Mouse (Mus musculus) mesoderm, embryonic 11.5 days (tissue): ENCODE data around the gene Snn.
"Not testable (repeated sequence)": the region's sequence is repeated elsewhere in the genome, so short reads cannot be mapped to it uniquely, and the experiment has no call there.

Experiments
- DNase-seq: peaks from one replicate; pipeline ENCODE4 v3.0.0-alpha.2; 2012; ENCODE audit warnings: low read depth, low spot score

Snn gene

DNA sequence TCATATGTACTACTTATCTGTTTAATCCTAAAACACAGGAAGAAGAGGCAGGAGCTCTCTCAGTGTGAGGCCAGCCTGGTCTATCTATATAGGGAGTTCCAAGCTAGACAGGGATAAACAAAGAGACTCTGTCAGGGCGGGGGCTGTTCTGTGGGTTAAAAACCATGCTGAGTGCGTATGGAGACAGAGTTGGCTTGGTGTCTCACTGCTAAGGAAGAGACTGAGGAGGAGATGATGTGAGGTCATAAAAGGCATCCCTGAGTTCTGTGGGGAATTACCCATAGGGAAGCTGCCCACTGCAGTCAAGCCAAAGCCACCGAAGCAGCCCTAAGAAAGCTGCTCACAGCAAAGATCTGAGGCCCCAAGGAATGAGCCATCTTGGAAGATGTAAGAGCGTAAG is at the start of gene Snn:
Gene Snn, plus strand, starts transcription at position 301 of the 400 bp plus-strand sequence.
- no peak for DNase-seq

GRCm38 (mm10) chr16:11011206-11011605 is 49.5 kb upstream of the Snn start:
- DNase-seq = no peak

- DNase-seq = no peak
Measured at GRCm38 (mm10) chr16:11011939-11012338, 48.8 kb upstream of the Snn start.

GRCm38 (mm10) chr16:11012571-11013463 is 47.9 kb upstream of the Snn start:
- DNase-seq = peak; percentile 48

DNA sequence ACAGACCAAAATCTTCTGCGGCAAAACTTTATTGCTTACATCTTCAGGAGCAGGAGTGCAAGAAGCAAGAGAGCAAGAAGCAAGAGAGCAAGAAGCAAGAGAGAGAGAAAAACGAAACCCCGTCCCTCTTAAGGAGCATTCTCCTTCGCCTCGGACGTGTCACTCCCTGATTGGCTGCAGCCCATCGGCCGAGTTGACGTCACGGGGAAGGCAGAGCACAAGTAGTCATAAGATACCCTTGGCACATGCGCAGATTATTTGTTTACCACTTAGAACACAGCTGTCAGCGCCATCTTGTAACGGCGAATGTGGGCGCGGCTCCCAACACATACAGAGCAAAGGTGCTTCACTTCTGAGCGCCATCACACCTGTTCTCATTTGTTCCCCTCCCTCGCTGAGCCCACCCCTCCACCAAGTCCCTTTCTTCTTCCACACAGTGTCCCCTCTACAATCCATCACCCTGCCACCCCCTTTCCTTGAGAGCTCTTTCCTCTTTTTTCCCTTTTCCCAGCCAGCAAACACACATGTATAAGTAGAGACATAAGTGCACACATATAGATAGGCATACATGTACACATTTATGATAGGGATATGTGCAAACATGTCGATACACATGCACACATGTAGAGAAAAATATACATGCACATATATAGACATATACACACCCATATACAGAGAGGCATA is 47.1 kb upstream of the Snn start:
- not testable (repeated sequence) for DNase-seq

DNA sequence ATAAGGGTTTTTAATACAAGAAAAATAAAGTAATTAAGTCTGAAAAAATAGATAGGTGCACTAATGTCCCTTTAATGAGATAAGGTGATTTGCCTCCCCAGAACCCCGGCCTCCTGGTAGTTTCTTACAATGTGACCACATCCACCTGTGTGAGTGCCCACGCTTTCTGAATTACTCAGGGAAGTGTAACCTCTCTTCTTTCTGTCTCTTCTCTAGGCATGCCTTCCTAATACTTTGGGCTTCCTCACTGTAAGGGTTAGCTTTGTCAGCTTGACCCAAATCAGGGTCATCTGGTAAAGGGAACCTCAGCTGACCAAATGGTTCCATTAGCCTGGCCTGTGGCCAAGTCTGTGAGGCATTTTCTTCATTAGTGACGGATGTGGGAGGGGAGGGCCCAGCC is 46.3 kb upstream of the Snn start:
- no peak for DNase-seq

- no peak for DNase-seq
Measured at GRCm38 (mm10) chr16:11016353-11016752, 44.4 kb upstream of the Snn start.

GRCm38 (mm10) chr16:11017807-11018595 is 42.7 kb upstream of the Snn start:
- no peak for DNase-seq

GRCm38 (mm10) chr16:11021403-11022112 is 39.2 kb upstream of the Snn start:
- DNase-seq = peak; percentile 55

GRCm38 (mm10) chr16:11022113-11022489 is 38.6 kb upstream of the Snn start:
- DNase-seq = no peak

- DNase-seq = no peak
Measured at GRCm38 (mm10) chr16:11023618-11024017, 37.1 kb upstream of the Snn start.

GRCm38 (mm10) chr16:11024841-11025240 is 35.9 kb upstream of the Snn start:
- no peak for DNase-seq

DNA sequence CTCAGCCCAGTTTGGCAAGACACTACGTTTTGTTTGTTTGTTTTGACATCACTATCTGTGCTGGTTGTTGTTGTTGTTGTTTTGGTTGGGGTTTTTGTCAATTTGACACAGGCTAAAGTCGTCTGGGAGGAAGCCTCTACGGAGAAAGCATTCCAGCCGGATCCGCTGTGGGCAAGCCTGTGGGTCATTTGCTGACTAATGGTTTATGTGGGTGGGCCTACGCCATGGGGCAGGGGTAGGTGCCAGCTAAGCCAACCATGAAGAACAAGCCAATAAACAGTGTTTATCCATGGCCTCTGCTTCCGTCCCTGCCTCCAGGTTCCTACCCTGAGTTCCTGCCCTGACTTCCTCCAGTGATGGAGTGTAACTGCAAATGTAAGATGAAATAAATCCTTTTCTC is 32.5 kb upstream of the Snn start:
- DNase-seq = no peak

DNA sequence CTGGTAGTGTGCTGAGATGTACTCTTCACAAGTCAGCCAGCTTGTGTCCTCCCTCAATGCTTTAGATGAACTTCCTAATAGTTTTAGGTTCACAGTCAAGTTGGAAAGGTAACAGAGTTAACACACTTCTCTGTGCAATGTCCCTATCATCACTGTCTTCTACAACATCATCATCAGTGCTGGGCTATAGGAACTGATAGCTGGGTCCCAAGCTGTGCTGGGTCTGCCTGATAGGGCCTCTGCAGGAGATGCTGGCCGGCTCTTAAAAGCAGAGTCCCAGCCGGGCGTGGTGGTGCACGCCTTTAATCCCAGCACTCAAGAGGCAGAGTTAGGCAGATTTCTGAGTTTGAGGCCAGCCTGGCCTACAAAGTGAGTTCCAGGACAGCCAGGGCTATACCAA is 29.9 kb upstream of the Snn start:
- no peak for DNase-seq

DNA sequence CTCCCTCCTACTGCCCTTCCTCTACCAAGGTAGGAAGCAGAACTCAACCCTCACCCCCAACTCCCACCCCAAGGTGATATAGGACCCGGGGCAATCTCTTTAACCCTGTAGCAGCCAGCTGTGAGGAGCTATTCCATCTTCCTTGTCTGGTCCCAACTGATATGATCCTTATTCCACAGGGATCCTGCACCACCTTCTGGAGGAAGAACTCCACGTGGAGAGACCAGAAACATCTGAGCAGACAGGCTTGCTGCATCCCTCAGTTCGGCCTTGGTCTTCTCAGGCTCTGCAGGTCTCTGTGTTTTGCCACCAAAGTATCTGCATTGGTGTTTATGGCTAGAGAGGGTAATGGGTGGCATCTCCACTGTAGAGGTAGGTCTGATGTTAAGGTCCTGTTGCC is 29.4 kb upstream of the Snn start:
- no peak for DNase-seq

- DNase-seq = peak; percentile 84
Measured at GRCm38 (mm10) chr16:11034193-11034803, 26.4 kb upstream of the Snn start.

DNA sequence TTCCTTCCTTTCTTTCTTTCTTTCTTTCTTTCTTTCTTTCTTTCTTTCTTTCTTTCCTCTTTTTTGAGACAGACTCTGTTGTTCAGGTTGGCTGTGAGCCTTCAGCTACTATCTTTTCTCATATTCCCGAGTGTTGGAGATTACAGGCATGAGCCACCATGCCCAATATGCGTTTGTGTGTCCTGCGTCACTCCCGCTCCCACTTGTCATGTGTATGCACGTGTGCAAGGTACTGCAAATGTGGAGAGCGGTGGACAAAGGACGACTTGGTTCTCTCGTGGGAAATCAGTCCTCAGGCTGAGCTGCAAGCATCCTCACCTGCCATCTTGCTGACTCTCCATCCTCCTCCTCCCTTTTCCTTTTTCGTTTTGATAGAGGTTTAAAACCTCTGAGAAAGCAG is 25.5 kb upstream of the Snn start:
- DNase-seq = no peak

DNA sequence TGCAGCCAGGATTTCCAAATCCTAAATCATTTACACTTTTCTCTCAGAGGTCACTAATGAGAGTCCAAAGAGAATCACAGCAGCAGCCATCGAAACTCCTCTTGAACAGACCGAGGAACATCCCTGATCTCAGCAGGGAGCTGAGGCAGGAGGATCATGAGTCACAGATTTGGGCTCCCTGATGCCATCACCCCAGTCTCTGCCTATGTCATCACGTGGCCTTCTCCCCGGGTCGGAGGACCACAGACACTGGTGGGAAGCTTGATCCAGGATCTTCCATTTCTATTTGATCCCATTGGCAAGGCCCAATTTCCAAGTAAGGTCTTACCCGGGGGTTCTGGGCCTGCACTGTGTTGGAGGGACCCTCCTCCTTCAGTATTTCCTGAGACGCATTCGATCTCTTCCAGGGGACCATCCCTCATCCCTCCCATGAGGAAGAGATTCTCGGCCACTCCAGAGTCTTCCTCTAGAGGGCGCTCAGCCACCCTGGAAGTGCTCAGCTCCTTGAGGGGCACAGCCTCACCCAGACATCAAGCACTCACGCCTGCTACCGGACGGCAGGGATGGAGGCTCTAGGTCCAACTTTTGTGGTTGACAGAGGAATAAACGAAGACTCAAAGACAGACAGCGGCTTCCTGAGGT is 24.8 kb upstream of the Snn start:
- DNase-seq = peak; percentile 85

DNA sequence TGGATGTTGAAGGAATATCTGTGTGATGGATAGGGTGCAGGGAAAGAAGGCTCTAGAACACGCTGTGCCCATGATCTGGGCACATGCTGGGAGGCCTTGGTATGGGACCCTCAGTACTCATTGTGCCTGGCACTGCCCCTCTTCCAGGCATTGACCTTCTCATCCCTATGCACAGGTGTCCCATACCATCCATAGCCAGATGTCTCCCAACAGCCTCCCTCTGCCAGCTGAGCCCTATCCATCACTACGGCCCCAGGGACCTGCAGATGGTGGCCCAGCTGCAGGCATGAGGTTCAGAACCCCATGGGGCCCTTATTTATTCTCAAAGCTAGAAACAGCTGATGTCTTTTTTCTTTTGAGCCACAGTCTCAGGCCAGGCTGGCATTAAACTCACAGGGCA is 20.1 kb upstream of the Snn start:
- DNase-seq = no peak

DNA sequence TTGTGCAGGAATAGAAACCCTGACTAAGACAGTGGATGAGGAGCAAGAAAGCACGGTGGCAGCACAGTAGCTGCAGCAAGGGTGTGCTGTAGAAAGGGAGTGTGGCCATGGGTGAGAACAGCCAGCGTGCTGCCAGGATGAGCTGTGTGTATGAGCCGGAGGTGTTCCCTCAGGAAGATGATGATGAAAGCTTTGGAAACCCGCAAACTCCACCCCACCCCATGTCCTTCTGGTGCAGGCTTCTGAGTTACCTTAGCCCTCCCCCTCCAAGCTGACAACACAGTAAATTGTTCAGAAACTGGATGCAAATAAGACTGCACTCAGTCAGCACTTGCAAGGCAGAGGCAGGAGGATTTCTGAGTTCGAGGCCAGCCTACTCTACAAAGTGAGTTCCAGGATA is 17.5 kb upstream of the Snn start:
- DNase-seq = no peak

DNA sequence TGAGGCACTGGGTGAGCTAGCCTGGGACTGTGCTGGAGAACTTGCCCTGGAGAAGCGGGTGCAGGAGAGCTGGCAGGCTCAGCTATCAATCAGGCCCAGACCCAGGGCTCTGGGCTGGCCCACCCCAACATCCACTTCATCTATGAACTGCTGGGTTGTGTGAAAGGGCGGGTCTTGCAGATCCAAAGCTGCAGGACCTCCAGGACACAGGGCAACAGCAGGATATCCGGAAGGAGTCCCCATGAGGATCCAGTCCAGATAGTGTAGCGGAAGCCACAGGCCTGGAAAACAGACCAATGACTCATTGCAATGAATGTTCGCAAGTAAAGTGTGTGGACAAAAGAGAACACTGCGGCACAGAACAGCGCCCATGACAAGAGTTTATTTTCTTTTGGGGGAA is 14.3 kb upstream of the Snn start:
- no peak for DNase-seq
